Mouse (Mus musculus): ENCODE data around the gene Tph1.
"Not testable (repeated sequence)": the region's sequence is repeated elsewhere in the genome, so short reads cannot be mapped to it uniquely, and the experiment has no call there.

The Tph1 gene

DNA sequence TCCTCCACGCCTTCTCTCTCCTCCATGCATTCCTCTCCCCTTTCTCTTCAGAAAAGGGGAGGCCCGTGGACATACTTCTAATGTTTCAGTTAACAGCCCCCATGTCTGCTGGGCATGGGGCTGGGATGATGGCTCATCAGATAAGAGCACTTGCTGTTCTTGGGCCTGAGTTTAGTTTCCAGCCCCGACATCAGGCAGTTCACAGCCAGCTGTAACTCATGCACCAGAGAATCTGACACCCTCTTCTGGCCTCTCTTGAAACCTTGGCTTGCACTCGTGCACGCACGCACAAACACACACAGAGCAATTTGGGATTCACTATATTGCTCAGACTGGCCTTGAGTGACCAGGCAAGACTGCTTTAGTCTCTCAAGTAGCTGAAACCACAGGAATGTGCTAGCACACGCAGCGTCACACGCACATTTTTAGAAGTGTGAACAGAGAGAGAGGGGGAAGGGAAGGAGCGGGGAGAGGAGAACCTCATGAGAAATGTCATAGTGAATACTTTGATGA lies at the start of gene Tph1:
Tph1 (minus strand) TSS at position 378 of the 513 bp plus-strand sequence.
- in situ Hi-C loops (cut with MboI, MseI) = no loop called here

DNA sequence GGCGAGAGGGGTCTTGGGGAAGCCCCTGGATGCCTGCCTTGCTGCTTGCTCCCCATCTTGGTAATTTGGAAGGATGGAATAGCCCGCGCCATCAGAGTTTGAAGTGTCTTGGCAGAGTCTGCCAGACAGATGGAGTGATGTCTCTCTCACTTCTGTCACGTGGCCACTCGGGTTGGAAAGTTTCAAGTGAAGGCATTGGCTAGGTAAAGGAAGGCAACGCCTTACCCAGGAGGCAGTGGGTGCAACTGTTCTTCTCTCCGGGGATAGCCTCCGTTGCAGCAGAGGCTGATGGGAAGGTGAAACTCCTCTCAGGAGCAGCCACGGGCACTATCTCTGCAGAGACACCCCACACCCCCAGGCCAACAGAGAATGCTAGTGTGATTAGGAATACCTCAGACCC lies 48.1 kb upstream of the Tph1 start:
- in situ Hi-C loops (cut with MboI, MseI) = no loop called here

DNA sequence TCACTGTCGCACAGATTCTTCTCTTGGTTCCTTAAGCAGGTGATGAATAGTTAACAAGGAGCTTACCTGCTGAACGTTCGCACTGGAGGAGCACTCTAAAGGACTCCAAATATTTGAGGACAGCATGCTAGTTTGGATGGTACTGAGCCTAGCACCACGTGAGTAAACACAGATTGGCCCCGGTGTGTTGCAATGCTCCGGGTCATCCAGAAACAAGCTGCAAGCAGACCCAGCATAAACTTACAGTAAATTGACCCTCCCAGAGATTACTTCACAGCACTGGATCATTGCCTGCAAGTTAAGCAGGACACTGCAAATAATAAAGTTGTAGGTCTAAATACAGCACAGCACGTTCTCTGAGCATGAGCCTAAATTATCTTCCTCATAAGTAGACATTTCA lies 47.2 kb upstream of the Tph1 start:
- in situ Hi-C loops (cut with MboI, MseI) = no loop called here

DNA sequence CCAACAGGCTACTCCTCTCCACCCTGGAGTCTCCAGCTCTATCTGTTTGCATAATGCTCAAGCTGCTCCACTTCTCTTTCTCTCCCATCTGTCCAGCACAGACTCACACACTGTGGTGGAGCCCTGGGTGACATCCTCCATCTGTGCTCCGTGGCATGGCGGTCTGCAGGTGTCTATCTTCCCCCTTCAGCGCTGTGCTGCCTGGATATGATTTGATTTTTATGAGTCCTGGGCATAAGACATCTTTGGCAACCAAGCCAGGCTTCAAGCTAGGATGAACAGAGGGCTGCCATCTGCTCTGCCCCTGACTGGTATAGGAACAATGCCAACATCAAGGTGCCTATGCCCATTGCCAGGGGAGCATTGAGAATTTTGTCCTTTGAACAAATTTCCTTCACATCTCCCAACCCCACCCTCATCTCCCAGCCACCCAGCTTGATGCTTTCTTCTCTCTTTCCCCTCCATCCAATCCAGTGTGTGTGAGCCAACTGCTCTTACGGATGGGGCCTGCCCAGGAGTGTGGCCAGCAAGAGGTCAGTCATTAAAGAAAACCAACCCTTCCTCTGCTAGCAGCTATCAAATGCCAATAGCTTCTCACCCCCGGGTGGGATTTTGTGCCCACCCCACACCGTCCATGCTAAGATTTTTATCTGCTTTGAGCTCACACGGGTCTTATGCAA lies 46.4 kb upstream of the Tph1 start:
- in situ Hi-C loops (cut with MboI, MseI) = no loop called here

DNA sequence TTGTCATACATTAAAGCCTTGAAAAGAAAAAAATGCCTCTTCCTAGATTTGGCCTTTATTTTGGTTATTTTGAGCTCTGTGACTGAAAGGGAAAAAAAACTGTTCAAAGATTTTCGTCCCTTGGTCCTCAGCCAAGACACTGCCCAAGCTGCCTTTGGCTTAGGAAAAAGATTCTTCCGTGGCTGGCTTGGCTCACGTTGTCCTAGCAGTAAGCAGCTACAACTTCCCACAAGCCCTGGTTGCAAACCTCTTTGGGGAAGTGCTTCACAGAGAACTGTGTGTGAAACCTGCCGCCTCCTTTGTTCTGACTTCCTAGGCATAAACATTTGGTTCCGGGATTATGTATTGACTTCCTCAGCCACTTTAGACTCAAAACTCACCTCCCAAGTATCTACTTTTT lies 44.6 kb upstream of the Tph1 start:
- in situ Hi-C loops (cut with MboI, MseI) = no loop called here

DNA sequence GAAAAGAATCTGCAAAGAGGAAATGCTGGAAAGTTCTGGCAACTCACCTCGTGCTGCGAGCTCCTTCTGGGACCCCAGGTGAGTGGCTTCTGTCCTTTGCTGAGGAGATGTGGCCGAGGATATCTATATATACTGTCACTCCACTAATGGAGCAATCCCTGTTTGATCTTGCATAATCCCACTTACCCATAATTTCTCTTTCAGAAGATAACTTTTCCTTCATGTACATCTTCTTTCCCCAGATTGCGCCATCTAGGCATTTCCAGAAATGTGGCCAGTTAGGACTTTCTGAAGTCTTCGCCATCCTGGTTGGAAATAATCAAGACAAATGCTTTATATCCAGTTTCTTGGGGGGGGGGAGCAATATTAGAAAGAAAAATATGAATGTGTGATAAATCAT lies 43.3 kb upstream of the Tph1 start, which contains the start of gene Saa3:
Saa3 (minus strand) TSS at position 101 of the 400 bp plus-strand sequence.
- in situ Hi-C loops (cut with MboI, MseI) = no loop called here

DNA sequence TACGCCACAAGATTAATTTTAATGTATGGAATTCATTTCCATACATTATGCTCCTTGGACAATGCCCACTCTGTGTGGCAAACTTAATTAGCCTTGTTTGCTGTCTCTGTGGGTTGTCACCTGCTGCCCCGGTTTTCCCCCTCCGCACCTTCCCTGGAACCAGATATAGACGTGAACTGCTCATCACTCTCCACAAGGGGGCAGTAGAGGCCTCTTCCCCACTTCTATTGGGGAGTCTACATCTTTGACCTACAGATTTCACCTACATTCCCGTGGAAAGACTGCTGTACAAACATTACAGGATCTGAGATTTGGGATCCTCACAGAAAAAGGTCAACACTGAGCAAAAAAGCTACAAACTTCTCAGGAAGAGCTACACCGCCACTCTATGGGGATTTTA lies 42.2 kb upstream of the Tph1 start:
- in situ Hi-C loops (cut with MboI, MseI) = no loop called here

DNA sequence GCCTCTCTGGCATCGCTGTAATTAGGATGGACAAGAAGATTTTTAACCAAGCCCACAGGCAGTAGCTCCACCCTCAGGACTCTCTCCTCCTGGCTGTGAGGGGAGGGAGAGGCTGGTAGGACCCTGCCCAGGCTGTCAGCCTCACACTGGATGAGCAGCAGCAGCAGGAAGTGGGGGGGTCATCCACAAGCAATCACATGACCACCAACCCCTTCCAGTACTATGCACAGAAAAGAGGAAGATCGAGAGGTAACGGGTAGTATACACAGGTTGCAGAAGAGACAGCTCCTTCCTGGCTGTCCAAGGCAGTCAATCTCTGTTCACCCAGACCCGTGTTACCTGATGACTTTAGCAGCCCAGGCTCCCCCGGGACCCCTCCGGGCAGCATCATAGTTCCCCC lies 39.9 kb upstream of the Tph1 start:
- in situ Hi-C loops (cut with MboI, MseI) = no loop called here

DNA sequence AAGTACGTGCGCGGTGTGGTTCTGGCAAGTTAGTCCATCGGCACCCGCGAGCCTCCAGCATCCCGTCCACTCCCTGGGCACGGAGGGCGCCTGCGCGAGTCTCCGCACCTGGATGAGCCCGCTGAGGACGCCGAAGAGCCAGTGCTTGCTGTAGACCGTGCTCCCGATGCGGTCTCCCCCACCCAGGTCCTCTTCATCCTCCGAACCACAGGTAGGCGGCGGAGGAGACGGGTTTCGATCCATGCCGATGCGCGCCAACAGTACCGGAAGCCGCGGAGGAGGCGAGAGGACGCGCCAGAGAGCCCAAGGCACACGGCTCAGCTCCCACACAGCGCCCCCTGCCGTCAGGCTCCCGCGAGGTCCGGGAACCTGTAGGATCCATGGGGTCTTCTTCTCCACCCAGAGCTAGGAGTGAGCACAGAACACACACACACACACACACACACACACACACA lies 38.1 kb upstream of the Tph1 start, which contains the start of gene Saal1:
Saal1 (minus strand) TSS at position 291 of the 455 bp plus-strand sequence.
- in situ Hi-C loops (cut with MboI, MseI) = no loop called here

DNA sequence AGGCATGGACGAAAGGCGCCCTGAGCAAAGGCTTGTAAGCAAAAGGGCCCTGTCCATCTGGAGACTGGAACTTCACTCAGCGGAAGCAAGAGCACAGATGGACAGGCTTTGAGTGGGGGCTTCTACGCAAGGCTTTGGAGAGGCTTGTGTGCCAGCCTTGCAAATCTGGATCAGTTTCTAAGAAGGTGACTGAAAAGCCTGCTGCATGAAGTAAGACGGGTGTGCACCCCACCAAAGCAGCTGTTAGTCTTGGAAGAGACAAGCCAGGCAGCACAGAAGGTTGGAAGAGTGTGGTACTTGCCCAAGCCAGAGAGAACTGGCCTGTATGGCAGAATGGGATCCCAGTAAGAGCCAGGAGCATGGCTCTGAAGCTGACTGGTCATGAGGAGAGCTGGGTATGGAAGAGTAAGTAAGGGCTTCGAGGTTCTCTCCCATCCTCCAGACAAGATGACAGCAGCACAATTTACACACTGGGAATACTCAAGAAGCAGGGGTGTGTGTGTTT lies 28.2 kb upstream of the Tph1 start:
- in situ Hi-C loops (cut with MboI, MseI) = no loop called here

DNA sequence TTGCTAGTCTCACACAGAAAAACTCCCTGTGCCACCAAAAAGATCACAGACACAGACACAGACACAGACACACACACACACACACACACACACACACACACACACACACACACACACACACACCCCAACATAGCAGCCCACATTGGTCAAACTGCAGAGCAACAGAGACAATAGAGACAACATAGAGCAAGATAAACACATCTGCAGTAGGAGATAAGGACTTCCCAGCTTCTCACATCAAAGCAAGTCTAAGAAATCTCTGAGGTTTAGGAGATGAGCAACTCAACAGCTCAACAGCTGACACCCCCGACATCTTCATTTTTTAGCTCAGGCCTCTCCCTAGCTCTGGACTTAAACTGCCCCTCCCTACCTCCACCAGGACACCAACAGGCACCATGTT lies 24.4 kb upstream of the Tph1 start:
- in situ Hi-C loops (cut with MboI, MseI) = no loop called here

DNA sequence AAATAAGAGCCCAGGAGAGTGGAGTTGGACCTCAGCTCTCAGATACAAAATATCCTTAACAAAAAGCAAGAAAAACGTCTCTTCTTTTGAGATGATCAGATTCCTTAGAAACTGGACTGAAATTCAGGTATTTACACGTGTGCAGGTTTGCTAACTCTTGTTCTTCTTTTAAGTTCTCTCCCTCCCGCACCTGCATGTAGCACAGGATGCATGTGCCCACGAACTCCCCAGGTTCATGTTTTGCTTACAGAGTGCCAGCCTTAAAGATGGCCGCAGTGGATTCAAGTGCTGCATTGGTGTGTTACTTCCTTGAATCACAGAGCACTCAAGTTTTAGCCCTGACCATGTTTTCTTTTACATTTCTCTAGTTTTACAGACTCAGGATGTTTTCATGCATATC lies 14.5 kb upstream of the Tph1 start:
- in situ Hi-C loops (cut with MboI, MseI) = no loop called here

DNA sequence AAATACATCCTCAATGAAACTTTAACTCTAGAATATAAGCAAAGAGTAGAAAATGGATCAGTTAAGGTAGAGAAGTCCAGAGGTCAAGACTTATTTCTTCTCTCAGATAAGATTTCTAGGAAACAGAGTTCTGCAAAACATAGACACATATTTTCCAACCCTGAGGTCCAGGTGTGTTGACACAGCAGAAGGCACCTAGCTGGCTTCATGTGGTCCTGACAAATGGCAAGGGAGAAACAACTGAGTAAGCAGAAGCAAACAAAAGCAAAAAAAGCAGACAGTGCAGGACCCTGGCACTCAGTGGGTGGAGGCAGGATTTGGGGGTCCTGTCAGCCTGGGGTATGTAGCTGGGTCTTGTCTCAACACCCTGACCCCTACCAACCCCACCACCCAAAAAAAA lies 8.4 kb upstream of the Tph1 start:
- in situ Hi-C loops (cut with MboI, MseI) = no loop called here

DNA sequence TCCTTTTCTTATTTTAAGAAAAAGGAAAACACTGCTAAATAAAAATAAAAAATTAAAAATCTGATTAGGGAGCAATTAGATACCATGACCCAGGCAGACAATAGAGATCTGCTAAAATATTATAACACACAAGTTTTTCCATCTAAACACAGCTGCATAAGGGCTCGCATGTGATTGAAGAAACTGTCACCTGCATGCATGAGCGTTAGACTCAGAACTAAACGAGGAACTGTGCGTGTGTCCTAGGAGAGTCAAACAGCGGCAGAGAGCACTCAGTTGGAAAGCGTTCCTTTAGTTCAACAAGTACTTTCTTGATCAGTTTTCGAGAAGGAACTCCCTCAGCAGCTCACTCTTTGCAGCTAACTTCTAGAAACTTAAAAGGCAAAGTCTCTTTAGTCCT lies 6.7 kb upstream of the Tph1 start:
- in situ Hi-C loops (cut with MboI, MseI) = not testable (repeated sequence)

DNA sequence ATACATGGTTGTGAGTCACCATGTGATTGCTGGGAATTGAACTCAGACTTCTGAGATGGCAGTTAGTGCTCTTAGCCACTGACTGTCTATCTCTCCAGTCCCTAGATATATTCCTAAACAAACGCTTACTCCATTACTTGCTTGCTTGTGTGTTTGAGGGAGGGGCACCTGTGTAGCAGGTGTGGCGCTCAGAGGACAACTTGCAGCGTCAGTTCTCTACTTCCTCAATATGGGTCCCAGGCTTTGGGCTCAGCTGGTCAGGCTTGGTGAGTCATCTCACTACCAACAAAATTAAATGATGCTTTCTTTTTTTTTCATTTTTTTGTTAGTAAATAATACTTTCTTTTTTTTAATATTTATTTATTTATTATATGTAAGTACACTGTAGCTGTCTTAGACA lies 6.1 kb upstream of the Tph1 start:
- in situ Hi-C loops (cut with MboI, MseI) = no loop called here

DNA sequence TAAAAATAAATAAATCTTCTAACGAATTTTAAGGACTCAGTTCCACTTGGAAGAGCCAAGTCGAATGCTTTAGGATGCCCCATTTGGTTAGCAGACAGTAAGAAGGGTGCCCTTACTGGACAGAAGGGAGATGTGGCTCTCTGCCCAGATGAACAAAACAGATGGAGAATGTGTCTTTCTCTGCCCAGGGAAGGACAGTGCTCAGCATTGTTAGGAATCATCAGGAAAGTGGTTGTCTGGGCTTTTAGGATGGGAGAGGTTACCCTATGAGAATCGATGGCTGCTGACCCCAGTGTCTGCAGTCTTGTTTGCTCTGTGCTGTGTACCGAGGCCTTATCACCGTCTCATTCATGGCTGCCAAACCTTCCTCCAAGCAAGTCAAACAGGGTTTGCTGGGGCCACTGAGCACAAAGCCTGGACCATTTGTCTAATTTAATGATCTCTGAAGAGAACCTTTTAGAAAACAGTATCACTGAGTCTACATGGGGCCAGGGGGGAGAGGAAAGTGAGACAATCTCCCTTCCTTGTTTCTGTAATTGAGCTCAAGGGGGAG lies 4.5 kb upstream of the Tph1 start:
- in situ Hi-C loops (cut with MboI, MseI) = no loop called here

DNA sequence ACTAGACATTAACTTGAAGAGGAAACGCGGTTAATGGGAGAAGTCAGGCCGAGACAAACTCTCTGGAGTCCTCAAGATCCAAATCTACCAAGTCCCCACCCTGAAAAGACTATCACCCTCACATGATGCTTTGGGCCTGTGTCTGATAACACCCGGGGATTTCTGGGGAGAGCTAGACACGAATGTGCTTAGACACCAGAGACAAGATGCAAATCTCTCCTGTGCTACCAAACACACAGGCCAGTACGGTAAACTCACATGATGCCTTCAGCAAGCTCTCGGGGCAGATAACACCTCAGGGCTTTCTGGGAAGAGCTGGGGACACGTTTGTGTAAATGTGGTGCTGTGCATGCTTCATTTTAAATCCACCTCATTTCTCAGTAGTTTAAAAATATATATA lies 3.5 kb upstream of the Tph1 start:
- in situ Hi-C loops (cut with MboI, MseI) = no loop called here

DNA sequence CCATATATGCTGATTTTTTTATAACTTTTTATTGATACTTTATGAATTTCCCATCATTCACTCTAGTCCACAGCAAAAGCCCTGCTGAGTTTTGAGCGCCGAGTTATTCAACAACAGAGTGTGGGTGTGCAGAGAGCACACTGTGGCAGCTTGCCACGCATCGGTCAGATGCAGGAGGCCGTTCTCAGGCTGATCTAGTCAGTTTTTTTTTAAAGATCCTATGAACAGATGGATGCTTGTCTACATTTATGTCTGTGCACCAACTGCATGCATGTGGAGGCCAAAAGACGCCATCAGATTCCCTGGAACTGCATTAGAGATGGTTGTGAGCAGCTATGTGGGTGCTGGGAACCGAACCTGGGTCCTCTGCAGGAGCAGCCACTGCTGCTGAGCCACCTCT lies 2.7 kb upstream of the Tph1 start:
- in situ Hi-C loops (cut with MboI, MseI) = no loop called here

DNA sequence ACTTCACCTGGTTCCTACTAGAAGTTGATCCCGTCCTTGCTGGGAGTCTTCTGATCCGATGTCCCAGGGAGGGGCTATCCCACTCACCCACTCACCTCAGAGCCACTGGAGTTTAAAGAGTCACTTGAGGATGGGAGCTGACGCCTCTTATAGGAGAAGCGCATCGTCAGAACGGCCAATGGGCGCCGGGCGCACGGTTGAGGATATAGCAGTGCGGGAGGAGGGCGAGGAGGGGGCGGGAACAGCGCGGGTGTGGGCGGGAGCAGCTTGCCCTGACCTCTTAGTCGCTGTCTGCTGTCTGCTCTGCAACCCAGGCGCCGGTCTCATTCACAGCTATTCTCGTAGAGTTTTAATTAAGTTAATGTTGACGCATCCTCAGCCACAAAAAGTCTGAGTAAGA lies 5.1 kb downstream of the Tph1 start:
- in situ Hi-C loops (cut with MboI, MseI) = no loop called here

DNA sequence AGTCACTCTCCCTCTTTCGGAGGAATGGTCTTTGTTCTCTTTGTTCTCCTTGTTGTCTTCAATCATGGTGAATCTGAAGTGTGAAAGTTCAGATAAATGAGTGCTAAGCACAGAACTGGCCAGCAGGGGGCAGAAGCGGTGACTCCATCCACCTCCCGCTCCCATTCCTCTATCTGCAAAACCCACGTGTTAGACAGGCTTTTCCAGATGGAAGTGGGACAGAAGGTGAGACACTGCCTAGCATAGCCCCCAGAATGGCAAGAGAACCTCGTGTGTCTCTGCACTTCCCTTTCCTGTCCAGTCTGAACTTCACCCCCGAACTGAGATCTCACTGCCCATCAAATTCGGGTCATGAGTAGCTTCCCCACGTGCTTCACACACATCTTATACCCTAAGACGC lies 7.1 kb downstream of the Tph1 start:
- in situ Hi-C loops (cut with MboI, MseI) = no loop called here

DNA sequence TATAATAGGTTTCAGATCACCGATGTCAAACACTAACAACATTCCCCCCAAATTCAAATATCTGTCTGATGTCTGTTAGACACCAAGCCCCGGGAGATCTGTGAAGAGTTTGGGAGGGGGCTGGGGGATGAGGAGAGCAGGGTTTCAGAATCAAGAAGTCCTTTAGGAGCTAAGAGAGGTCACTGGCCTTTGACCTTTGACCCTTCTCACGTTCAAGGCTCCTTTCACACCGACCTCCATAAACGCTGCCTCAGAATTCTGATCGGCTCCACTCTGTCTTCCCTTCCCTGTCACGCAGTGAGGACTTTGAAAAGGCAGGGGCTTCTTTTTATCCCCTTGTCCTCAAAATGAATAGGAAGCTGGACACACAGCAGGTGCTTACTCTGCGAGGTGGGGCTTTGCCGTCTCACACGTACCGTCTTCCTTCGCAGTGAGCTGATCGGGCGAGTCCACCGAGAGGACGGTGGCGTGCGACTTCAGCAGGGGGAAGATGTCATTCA lies 10.7 kb downstream of the Tph1 start:
- in situ Hi-C loops (cut with MboI, MseI) = no loop called here

DNA sequence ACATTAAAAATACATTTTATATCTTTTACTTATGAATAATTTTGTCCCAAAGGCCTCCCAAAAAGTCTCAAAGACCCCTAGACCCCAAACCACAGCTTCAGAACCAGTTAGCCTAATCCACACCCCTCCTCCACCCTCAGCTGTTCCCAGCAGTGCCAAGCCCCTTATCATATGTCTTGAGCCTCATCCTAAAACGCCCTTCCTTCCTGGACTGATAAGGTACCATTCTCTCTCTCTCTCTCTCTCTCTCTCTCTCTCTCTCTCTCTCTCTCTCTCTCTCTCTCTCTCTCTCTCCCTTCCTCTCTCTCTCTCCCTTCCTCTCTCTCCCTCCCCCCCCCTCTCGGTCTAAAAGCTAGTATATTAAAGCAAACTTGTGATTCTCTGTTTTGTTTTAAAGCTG lies 20.1 kb downstream of the Tph1 start:
- in situ Hi-C loops (cut with MboI, MseI) = no loop called here

DNA sequence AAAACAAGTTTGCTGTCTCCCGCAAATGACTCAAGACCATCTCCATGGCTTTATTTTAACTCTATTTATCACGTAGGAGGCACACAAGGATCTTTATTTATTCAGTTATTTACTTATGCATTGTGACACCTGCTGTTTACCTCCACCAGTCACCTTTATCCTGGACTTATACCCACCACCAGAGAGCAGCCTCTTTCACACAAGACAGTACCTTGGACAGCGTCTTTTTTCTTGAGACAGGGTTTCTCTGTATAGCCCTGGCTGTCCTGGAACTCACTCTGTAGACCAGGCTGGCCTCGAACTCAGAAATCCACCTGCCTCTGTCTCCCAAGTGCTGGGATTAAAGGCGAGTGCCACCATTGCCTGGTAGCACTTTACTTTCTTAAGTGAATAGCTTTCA lies 22.1 kb downstream of the Tph1 start:
- in situ Hi-C loops (cut with MboI, MseI) = not testable (repeated sequence)

Data from T-helper 1 cell (primary cell).